Mouse (Mus musculus) C2C12 (cell line): ENCODE data around the gene C130074G19Rik.

ENCODE experiments used
- CTCF ChIP-seq: IDR thresholded peaks from one replicate; pipeline ENCODE4 v1.5.1; 2011; ENCODE audit not compliant: control insufficient read depth, insufficient read depth, insufficient read length
- FOSL1 ChIP-seq: IDR thresholded peaks from one replicate; pipeline ENCODE4 v1.8.0; 2011; ENCODE audit warnings: mild to moderate bottlenecking, low read length; ENCODE audit not compliant: poor library complexity, insufficient read depth, severe bottlenecking
- USF1 ChIP-seq: IDR thresholded peaks from one replicate; pipeline ENCODE4 v1.6.1; 2011; ENCODE audit warnings: low read depth, mild to moderate bottlenecking, control low read depth, moderate library complexity

DNA sequence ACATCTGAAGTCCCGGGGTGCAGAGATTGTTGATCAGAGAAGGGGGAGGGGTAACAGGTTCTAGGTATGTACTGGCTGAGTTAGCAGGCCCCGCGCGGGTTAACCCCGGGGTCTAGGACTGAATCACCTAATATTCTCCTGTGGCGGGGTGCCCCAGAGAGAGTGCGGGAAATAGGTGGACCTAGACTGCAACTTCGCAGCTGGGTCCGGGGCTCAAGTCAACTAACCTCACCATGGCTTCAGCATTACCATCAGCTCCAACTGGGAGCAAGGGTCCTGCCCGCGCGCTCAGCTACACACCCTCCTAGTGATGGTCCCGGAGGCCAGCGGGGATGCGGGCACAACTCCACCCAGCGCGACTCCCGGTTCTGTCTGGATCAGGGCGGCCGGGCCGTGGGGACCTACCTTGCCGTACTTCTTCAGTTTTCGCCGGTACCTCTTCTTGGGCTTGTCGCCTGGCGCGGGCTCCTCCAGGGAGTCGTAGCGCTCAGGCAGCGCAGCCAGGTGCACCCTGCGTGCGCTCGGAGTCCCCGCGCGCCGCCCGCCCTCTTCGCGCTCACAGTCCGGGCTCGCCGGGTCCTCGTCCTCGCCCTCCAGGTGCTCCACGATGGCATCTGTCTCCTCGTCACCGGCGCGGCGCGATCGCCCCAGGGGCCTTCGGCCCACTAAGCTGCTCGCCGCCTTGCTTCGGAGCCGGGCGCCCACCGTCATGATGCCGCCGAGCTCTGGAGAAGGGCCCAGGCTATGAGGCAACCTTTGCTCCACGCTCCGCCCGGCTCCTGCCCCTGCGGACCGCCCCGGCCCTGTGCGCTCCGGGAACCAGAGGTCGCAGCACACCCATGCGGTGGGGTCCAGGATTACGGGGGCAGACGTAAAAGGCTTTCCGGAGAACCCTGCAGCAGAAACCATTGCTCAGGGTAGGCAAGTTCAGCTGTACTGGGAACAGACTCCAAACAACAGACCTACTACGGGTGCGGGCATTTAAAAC, at the start of gene C130074G19Rik:
- TF ChIP-seq FOSL1 (no peak), CTCF (no peak), USF1 (no peak)
